Mouse (Mus musculus) liver, postnatal 0 days (tissue): ENCODE measurements around the gene Slc25a51.

Experiments
- CTCF ChIP-seq: sonication (generic); IDR thresholded peaks from 2 replicates; pipeline ENCODE4 v1.5.1; 2016; ENCODE audit warnings: antibody characterized with exemption, low read depth
- EP300 ChIP-seq: IDR thresholded peaks from 2 replicates; pipeline ENCODE4 v1.6.1; 2016; ENCODE audit warnings: antibody characterized with exemption, low read depth, mild to moderate bottlenecking

GRCm38 (mm10) chr4:45431806-45432205 lies 23.2 kb upstream of the Slc25a51 start:
- no peak for TF ChIP-seq EP300
- TF ChIP-seq CTCF = no peak
